Mouse (Mus musculus) ZHBTc4 (cell line): ENCODE measurements at regions not wholly inside any gene's neighbourhood (a gene's known extent, or its start where the extent isn't known, plus 50 kb on each side); places are given as distances from the start of the nearest gene placed in this dataset.

Experiments
- DNase-seq: peaks from one replicate; pipeline ENCODE4 v3.0.0-alpha.2; 2011; ENCODE audit warnings: low read depth, low spot score

DNA sequence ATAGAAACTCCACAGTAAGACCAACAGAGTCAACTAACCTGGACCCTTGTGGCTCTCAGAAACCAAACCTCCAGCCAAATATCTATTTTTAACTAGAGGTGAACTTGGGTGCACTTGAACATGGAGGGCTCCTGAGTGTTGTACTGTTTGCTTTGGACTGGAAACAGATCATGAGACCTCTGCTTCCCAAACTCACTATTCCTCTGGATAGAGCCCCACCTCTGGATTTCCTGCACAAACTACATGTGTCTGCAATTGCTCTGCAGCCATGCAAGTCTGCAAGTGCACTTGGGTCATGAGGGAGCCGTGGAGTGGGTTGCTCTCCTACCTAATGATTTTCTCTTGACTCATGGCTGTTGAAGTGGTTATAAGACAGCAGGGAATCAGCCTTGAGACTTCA lies 759.9 kb upstream of the Fam160b2 start:
- DNase-seq: no peak

DNA sequence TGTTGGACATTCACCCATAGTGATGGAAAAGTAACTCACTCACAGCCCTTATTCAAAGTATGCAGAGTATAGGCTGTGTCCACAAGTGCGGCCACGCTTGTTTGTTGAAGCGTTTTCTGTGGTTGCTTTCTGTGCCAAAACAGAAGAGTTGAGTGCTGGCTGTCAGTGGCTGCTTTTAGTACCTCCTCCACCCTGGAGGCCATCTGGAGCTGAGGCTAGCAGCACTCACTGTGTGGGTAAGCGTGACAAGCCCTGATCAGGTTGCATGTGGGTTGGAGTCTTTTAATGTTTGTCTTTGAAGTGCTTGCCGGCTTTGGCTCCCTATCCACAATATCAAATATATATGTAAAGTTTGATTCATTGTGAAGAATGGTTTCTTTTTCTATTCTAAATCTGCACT lies 738.6 kb upstream of the Fam160b2 start:
- no peak for DNase-seq

DNA sequence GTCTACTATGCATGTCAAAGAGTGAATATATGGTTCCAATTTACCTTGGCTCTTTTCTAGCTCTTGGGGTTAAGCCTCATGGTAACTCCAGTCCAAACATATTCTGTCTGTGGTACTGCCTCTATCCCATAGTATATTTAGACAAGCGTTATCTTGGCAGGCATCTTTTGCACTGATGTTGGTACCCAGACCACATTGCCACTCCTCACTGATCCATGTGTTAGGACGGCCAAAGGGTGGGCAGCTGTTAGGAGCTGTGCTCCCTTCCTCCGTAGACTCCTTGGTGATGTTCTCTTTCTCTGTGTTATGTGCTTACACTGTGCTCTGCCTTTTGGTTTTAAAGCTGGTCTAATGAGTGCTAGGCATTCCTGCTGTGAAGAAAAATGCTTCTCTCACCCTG lies 737.3 kb upstream of the Fam160b2 start:
- DNase-seq: no peak

DNA sequence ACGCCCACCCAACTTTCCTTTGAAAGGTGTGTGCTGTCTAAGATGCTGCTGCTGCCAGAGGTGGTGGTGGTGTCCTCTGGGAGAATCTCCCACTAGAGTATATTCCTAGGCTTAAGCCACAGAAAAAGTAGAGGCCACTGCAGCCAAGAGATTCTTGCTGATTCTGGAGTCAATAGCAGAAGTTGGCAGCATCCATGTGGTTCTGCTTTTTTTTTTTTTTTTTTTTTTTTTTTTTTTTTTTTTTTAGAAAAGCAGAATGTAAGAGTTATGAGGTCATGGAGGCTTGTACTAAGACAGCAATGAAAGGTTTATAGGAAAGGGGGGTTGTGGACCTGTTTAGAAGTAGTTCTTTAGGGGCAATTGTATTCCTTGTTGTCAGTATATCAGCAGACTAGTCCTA lies 734.4 kb upstream of the Fam160b2 start:
- no peak for DNase-seq

GRCm38 (mm10) chr14:71329862-71330630 lies 730.4 kb upstream of the Fam160b2 start:
- no peak for DNase-seq

DNA sequence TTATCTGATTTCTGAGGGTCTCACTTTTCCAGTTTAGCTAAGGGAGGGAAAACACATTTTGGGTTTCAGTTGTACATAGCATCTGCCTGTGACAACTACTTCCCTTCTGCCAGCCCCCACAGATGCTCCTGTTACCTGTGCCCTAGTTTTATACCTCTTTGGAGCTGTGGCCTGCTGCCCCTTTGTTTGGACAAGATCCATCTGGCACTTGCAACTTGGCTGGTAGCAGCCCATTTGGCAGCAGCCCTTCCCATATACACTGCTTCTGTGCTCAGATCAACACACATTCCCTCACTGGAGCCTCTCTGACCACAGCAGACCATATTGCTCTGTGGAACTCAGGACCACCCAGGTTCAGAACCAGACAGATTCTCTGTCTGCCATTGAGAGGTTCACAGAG lies 728.0 kb upstream of the Fam160b2 start:
- no peak for DNase-seq

- DNase-seq: no peak
Observed at GRCm38 (mm10) chr14:71326521-71327105, 727.0 kb upstream of the Fam160b2 start.

DNA sequence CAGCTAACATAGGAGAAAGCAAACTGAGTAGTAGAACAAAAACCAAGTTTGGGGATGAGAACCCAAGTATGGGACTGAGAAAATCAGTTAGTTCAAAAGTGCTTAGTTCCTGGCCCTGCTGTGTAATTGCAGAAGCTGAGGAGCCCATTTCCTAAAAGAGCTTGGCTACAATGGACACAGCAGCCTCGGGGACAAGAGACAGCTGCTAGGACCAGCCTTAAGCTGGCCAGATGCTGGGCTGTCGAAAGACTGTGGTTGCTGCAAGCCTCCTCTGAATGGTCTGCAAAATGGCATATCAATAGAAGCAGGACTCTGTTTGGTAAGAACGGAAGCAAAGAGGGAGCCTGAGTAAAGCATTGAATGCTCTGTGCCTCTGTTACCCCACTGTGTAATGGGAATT lies 715.6 kb upstream of the Fam160b2 start:
- DNase-seq: no peak

DNA sequence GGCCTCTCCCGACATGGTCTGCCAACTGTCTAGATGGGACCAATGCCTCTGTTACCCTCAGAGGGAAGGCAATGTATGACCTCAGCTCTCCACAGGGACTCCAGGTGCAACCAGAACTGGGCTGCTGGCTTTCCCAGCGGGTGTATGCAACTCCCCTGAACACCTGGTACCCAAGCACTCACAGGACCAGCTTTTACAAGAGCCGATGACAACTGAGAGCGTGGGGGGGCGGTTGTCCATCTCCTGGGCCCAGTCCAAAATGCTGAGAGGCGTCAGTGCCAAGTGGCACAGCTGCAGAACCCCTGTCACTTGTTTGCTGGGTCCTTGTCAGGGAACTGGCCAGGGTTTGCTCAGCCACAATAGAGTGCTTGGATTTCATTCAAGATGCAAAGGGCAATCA lies 700.1 kb upstream of the Fam160b2 start:
- DNase-seq: no peak

- no peak for DNase-seq
Observed at GRCm38 (mm10) chr14:71281568-71281967, 681.9 kb upstream of the Fam160b2 start.

DNA sequence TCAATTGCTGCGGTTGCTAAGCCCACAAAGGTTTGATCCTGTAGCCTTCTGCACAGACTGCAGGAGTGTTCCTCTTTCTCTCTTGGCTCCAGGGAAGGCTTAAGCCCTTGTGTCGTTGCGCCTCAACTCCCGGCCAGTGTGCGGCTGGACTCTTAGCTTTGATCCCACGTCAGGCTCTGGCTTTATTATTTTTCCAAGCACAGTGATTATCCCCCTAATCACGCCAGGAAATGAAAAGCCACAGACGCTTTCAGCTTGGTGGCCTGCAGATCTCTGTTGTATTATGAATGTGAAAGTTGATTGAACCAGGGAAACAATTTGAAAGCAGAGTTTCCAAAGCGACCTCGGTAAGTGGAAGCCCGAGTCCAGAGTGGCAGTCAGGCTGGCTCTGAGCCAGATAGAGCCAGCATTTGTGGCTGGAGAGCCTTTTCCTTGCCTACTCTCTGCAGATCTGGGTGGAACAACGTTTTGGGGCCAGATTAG lies 676.7 kb upstream of the Fam160b2 start:
- DNase-seq: no peak

DNA sequence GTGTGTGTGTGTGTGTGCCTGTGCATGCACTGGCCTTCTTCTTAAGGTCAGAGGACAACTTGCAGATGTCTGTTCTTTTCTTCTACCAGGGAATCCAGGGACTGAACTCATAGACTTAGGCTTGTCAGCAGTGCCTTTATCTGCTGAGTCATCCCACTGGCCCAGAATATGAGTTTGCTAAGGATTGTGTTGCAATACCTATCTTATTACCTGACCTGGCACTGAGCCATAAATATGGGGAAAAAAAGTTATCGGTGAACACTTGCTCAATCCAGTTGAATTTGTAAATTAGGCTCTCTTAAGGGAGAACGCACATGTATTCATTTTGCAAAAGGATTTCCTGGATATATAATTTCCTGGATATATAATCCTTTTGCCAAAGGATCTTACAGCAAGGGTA lies 672.8 kb upstream of the Fam160b2 start:
- no peak for DNase-seq

- DNase-seq: no peak
Observed at GRCm38 (mm10) chr14:71257650-71258049, 658.0 kb upstream of the Fam160b2 start.

- no peak for DNase-seq
Observed at GRCm38 (mm10) chr14:71254207-71254606, 654.6 kb upstream of the Fam160b2 start.

DNA sequence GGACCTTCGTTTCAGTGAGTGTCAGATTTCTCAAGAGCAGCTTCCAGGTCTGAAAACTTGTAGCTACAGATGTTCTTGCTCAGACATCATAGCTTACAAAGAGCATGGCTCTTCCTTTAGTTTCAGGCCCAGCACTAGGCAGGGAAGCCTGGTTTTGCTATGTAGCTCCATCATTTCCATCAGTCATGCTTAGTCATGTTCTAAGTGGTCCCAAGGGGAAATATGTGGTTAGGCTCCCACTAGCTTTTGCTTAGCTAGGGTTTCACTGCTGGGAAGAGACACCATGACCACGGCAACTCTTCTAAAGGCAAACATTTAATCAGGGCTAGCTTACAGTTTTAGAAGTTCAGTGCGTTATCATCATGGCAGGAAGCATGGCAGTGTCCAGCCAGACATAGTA lies 652.5 kb upstream of the Fam160b2 start:
- DNase-seq: no peak

DNA sequence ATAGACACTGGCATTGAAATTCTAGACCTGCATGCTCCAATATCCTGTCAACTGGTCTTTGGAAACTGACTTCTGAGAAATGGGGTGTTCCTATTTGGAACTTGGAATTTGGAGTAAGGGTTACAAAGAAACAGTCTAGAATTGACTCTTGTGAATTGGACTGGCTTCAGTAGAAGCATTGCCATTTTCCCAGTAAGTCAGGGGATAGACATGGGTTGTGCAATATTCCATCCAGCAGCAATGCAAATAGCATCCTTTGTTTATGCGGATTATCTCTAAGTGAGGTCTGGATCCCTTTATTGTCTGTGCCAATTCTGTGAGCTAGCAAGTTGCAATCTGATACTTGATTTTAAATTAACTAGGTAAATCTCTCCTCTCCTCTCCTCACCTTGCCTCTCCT lies 651.5 kb upstream of the Fam160b2 start:
- DNase-seq: no peak

- DNase-seq: no peak
Observed at GRCm38 (mm10) chr14:71249387-71249965, 649.8 kb upstream of the Fam160b2 start.

- no peak for DNase-seq
Observed at GRCm38 (mm10) chr14:71248534-71248933, 648.9 kb upstream of the Fam160b2 start.

GRCm38 (mm10) chr14:71241655-71242390 lies 642.2 kb upstream of the Fam160b2 start:
- no peak for DNase-seq

DNA sequence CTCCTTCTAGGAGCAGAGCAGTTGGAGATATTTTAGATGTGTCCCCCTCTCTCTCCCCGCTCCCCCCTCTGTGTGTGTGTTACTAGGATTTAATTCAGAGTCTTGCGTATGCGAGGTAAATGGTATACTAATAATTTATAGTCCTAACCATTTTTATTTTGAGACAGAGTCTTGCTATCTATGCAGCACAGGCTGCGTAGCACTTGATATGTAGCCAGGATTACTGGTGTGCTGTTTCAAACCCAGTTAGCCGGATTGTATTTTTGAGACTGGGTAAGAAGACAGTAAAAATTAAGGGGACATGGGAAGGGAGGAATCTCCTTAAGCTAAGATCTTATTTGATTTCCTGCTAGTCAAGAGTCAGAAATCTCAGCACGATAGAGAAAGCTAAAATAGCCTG lies 636.6 kb upstream of the Fam160b2 start:
- DNase-seq: no peak

GRCm38 (mm10) chr14:71234900-71235299 lies 635.3 kb upstream of the Fam160b2 start:
- no peak for DNase-seq

- DNase-seq: no peak
Observed at GRCm38 (mm10) chr14:71234276-71234675, 634.6 kb upstream of the Fam160b2 start.
